Mouse (Mus musculus): ENCODE measurements at regions not wholly inside any gene's neighbourhood (a gene's known extent, or its start where the extent isn't known, plus 50 kb on each side); places are given as distances from the start of the nearest gene placed in this dataset.

DNA sequence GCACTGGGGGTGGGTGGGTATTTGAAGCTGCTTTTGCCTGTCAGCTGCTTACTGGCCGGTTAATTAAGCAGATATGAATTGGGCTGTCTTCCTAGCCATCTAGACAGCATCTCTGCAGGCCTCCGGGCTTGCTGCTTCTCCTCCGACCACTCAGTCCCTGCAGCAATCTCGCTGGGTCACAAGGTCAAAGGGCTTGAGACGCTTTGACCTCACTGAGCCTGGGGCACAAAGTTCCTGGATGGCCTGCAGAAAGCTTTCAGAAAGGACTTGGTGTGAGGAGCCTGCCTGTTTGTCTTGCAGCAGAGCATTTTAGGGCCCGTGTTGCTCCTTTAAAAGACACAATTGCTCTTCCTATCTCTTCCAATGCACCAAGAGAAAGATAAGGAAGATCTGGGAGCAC, 83.7 kb upstream of the Ppp2r5a start:
- no peaks in the 10 kb centered on the region for H3K27me3 ChIP-seq (ENCODE audit: control insufficient read depth, insufficient read depth, low read length)
- TF ChIP-seq CTCF (IDR thresholded peaks at IDR 0.05; ENCODE audit: extremely low read depth, insufficient read length, insufficient replicate concordance, low read depth, low read length) (no peak), POLR2A (IDR thresholded peaks at IDR 0.05; ENCODE audit: low read depth, low read length) (no peak)
- no peak overlapping the region for H3K4me3 ChIP-seq (ENCODE audit: low read depth, low read length)
- 71% methylated on average over 6 of the region's 6 CpGs for WGBS
- no peaks in the 10 kb centered on the region; the same call in 1 of the 2 replicates for H3K4me1 ChIP-seq (ENCODE audit: control insufficient read depth, insufficient read depth, insufficient read length, low read length)
- H3K36me3 ChIP-seq (ENCODE audit: control insufficient read depth, insufficient read depth, low read length): no peaks in the 10 kb centered on the region
- no peak overlapping the region for H3K27ac ChIP-seq (ENCODE audit: insufficient read depth, low read depth, low read length)

DNA sequence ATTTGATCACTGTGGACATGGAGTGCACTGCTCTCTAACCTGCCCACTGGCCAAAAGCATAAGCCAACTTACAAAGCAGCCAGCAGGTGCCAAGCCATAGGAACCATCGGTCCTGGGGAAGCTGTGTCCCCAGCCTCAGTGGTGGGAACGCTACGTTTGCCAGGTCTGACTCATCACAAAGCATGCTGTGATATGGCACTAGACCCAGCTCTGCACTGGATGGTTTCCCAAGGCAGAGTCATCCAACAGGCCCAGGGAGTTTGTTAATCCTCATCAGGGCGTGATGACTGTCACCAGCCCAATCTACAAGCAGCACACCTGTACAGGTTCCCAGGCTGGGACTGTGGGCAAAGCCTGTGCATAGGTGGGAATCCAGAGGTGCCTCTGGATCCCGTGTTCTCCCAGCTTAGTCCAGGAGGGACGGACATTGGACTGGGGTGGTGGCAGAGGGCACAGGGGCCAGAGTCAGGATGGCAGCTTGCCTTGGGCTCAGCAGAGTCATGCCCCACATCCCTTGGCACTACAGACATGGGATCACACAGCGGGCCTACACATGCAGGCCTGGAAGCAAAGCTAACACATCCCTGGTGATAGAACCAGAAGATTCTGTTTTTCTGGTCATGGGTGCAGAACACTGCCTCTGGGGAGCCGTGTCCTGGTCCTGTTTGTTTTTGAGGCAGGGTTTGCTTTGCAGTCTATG, 81.8 kb upstream of the Ppp2r5a start:
- Histone ChIP-seq H3K36me3 (ENCODE audit: control insufficient read depth, insufficient read depth, low read length) (no peaks in the 10 kb centered on the region), H3K4me1 (ENCODE audit: control insufficient read depth, insufficient read depth, insufficient read length, low read length) (no peaks in the 10 kb centered on the region; the same call in 1 of the 2 replicates), H3K27me3 (ENCODE audit: control insufficient read depth, insufficient read depth, low read length) (no peaks in the 10 kb centered on the region), H3K4me3 (ENCODE audit: low read depth, low read length) (no peak overlapping the region), H3K27ac (ENCODE audit: insufficient read depth, low read depth, low read length) (no peak overlapping the region)
- WGBS: 70% methylated on average over 8 of the region's 8 CpGs
- TF ChIP-seq POLR2A (IDR thresholded peaks at IDR 0.05; ENCODE audit: low read depth, low read length) (no peak), CTCF (IDR thresholded peaks at IDR 0.05; ENCODE audit: extremely low read depth, insufficient read length, insufficient replicate concordance, low read depth, low read length) (no peak)

DNA sequence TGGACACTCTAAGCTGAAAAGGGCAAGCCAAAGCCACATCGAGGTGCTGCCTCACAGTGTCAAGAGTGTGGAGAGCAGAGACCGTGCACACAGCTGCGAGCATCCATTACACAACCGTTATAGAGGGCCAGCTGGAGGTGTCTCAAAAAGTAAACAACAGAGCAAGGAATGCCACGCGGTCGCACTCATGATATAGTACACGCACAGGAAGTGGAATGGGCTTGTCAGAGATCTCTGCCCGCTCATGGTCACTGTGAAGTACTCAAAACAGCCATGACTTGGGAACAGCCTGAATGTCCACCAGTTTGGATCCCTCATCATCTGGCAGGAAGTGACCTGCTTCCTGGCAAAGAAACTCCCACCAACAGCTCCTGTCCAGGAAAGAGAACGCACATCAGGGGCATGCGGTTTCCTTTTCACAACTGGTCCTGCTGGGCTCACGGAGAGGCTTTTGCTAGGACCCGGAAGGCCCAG, 76.9 kb upstream of the Ppp2r5a start:
- 43% methylated on average over 13 of the region's 13 CpGs for WGBS
- peak overlapping the region; percentile 32; the same call in 1 of the 2 replicates for H3K27ac ChIP-seq (ENCODE audit: insufficient read depth, low read depth, low read length)
- no peak overlapping the region for H3K4me3 ChIP-seq (ENCODE audit: low read depth, low read length)
- no peak for TF ChIP-seq POLR2A (IDR thresholded peaks at IDR 0.05; ENCODE audit: low read depth, low read length)
- TF ChIP-seq CTCF (IDR thresholded peaks at IDR 0.05; ENCODE audit: extremely low read depth, insufficient read length, insufficient replicate concordance, low read depth, low read length): no peak
- no peaks in the 10 kb centered on the region for H3K27me3 ChIP-seq (ENCODE audit: control insufficient read depth, insufficient read depth, low read length)
- H3K36me3 ChIP-seq (ENCODE audit: control insufficient read depth, insufficient read depth, low read length): no peaks in the 10 kb centered on the region
- no peaks in the 10 kb centered on the region; the same call in 1 of the 2 replicates for H3K4me1 ChIP-seq (ENCODE audit: control insufficient read depth, insufficient read depth, insufficient read length, low read length)

DNA sequence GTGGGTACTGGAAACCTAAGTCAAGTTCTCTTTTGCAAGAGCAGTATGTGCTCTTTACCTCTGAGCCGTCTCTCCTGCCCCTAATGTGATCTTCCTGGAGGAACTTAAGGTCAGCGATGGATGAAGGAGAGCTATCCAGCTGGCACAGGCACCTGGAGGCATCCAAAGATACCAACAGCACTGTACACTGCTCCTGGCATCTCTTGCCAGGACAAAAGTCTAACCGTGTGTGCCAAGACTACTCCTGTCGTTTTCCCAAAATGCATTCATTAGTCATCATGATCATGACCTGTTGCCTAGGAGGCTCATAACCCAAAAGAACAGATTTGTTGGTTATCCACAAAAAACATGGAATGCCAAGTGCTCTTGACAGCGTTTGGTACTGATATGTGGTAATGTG, 69.5 kb upstream of the Ppp2r5a start:
- no peak overlapping the region for H3K27ac ChIP-seq (ENCODE audit: insufficient read depth, low read depth, low read length)
- TF ChIP-seq CTCF (IDR thresholded peaks at IDR 0.05; ENCODE audit: extremely low read depth, insufficient read length, insufficient replicate concordance, low read depth, low read length) (no peak), POLR2A (IDR thresholded peaks at IDR 0.05; ENCODE audit: low read depth, low read length) (no peak)
- no peaks in the 10 kb centered on the region for H3K36me3 ChIP-seq (ENCODE audit: control insufficient read depth, insufficient read depth, low read length)
- H3K4me1 ChIP-seq (ENCODE audit: control insufficient read depth, insufficient read depth, insufficient read length, low read length): no peaks in the 10 kb centered on the region
- WGBS: 72% methylated on average over 5 of the region's 5 CpGs
- no peaks in the 10 kb centered on the region for H3K27me3 ChIP-seq (ENCODE audit: control insufficient read depth, insufficient read depth, low read length)
- no peak overlapping the region for H3K4me3 ChIP-seq (ENCODE audit: low read depth, low read length)

DNA sequence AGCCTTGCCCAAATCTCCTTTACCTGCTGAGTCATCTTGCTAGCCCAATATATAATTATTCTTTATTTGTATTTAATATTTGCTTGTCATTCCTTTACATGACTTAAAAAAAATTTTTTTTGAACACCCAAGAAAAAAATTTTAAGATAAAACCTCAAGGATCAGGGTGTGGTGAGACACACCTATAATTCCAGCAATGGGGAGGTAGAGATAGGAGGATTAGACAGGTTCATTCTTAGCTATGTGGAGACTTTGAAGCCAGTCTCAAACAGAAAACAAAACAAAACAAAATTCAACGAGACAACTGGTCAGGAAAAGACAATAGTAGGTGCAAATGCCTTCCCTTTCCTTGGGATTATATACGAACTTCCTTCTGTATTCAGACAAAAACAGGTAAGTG, 68.4 kb upstream of the Ppp2r5a start:
- WGBS: 52% methylated on average over 2 of the region's 2 CpGs

DNA sequence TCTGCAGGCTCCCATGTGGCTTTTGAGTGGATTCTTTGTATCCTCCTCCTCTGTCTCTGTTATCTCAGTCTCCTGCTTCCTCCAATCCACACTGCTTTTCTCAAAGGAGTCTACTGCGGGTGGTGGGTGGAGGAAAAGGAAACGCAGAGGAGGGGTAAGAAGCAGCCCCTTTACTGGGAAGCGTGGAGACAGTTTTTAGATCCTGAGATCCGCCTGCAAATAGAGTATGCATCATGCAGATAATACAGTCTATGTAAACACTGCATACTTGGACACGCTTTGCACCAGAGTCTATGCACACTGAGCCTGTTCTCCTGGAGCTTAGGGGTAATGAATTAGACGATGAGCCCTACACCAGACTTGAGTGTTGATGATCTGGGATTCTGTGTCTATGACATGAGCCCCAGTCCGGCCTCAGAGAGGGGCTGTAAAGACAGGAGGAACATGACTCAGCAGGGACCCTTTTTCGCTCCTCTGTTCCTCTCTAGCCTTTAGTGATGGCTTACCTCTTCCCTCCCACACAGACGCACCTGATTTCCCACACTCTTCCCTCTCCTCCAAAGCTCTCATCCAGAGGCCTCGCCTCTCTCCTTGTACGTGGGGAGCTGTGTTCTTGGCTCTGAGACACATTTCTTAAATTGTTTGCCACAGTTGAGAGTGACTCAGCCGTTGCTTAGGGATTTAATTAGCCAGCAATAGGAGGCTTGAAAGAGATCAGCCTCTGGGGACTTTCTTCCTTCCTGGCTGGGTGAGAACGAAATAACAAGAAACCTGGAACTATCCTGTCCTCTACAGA, 67.3 kb upstream of the Ppp2r5a start:
- H3K27ac ChIP-seq (ENCODE audit: insufficient read depth, low read depth, low read length): peak overlapping the region; percentile 20; the same call in 1 of the 2 replicates
- H3K4me3 ChIP-seq (ENCODE audit: low read depth, low read length): no peak overlapping the region
- no peaks in the 10 kb centered on the region for H3K36me3 ChIP-seq (ENCODE audit: control insufficient read depth, insufficient read depth, low read length)
- TF ChIP-seq CTCF (IDR thresholded peaks at IDR 0.05; ENCODE audit: extremely low read depth, insufficient read length, insufficient replicate concordance, low read depth, low read length): no peak
- no peak for TF ChIP-seq POLR2A (IDR thresholded peaks at IDR 0.05; ENCODE audit: low read depth, low read length)
- 37% methylated on average over 13 of the region's 13 CpGs for WGBS
- H3K4me1 ChIP-seq (ENCODE audit: control insufficient read depth, insufficient read depth, insufficient read length, low read length): no peaks in the 10 kb centered on the region
- H3K27me3 ChIP-seq (ENCODE audit: control insufficient read depth, insufficient read depth, low read length): no peaks in the 10 kb centered on the region

More for the DNA sequence above, 68.4 kb upstream of the Ppp2r5a start:
- Histone ChIP-seq H3K4me1 (ENCODE audit: control insufficient read depth, insufficient read depth, insufficient read length, low read length) (no peaks in the 10 kb centered on the region), H3K4me3 (ENCODE audit: low read depth, low read length) (no peak overlapping the region), H3K36me3 (ENCODE audit: control insufficient read depth, insufficient read depth, low read length) (no peaks in the 10 kb centered on the region), H3K27ac (ENCODE audit: insufficient read depth, low read depth, low read length) (no peak overlapping the region), H3K27me3 (ENCODE audit: control insufficient read depth, insufficient read depth, low read length) (no peaks in the 10 kb centered on the region)
- TF ChIP-seq POLR2A (IDR thresholded peaks at IDR 0.05; ENCODE audit: low read depth, low read length) (no peak), CTCF (IDR thresholded peaks at IDR 0.05; ENCODE audit: extremely low read depth, insufficient read length, insufficient replicate concordance, low read depth, low read length) (no peak)

Measured in small intestine, adult 2 months (tissue).